10 mouse cellular contexts compared by ENCODE assay signal in the genomic region with DNA sequence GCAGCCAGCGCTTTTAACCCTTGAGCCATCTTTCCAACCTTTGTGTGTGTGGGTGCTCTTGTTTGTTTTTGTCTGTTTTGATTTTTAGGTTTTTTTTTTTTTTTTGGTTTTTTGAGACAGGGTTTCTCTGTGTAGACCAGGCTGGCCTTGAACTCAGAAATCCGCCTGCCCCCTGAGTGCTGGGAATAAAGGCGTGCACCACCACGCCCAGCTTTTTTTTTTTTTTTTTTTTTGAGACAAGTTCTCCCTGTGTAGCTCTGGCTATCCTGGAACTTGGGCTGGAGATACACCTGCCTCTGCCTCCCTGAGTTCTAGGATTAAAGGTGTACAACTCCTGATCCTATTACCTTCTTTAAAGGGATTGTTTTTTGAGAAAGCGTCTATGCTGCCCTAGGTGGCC. TPM values are rescaled to one million over a fixed set of nuclear protein-coding genes. Genes with fewer than 3 reads are reported as not detected.
DNase-seq lines count a peak whose midpoint lies in the region; ATAC-seq and TF ChIP-seq lines count a peak whose summit lies in the region.
"Had no signal": no experiment of that assay in that cellular context is flagged by ENCODE, and none has a peak within 500 bp of the region (broad histone marks: within the 10 kb centered on the region; RNA-seq: fewer than 3 reads in every experiment).

No protein-coding gene starts in this region.

- TF ChIP-seq CTCF in lung, embryonic 14.5 days (IDR thresholded peaks at IDR 0.05; ENCODE audit: low read depth), result no peak
- TF ChIP-seq CTCF in lung, adult 2 months (IDR thresholded peaks at IDR 0.05; ENCODE audit: insufficient read depth, low read length), result no peak

- TF ChIP-seq POLR2A in lung, adult 2 months (IDR thresholded peaks at IDR 0.05; ENCODE audit: borderline replicate concordance, extremely low read depth, low read depth, low read length), result no peak

- ATAC-seq in lung, embryonic 14.5 days (ENCODE audit: insufficient read depth), result no peak
- no peak for ATAC-seq in embryonic facial prominence, embryonic 15.5 days (ENCODE audit: insufficient number of reproducible peaks, low FRiP score, low TSS enrichment, low read depth)
- ATAC-seq in limb, embryonic 12.5 days (ENCODE audit: insufficient number of reproducible peaks, insufficient read depth, low FRiP score, low TSS enrichment, low read depth), result no peak
- ATAC-seq in neural tube, embryonic 12.5 days (ENCODE audit: low FRiP score, low read depth), result no peak

- H3K9ac ChIP-seq in lung, embryonic 14.5 days, result peak overlapping the region; percentile 85; the same call in 1 of the 2 replicates
- H3K9ac ChIP-seq in embryonic facial prominence, embryonic 15.5 days, result no peak overlapping the region
- H3K9ac ChIP-seq in limb, embryonic 12.5 days (replicated peaks), result peak overlapping the region; percentile 95
- peak overlapping the region; percentile 93 for H3K9ac ChIP-seq in neural tube, embryonic 12.5 days

- H3K4me1 ChIP-seq in lung, embryonic 14.5 days (ENCODE audit: insufficient read depth), result peaks cover 11% of the 10 kb centered on the region
- peaks cover 16% of the 10 kb centered on the region for H3K4me1 ChIP-seq in lung, adult 2 months (ENCODE audit: control insufficient read depth, insufficient read depth, low read length)
- peaks cover 26% of the 10 kb centered on the region for H3K4me1 ChIP-seq in embryonic facial prominence, embryonic 15.5 days
- peaks cover 16% of the 10 kb centered on the region for H3K4me1 ChIP-seq in limb, embryonic 12.5 days (replicated peaks)
- peaks cover 23% of the 10 kb centered on the region for H3K4me1 ChIP-seq in neural tube, embryonic 12.5 days

- peak overlapping the region; percentile 93 for H3K4me2 ChIP-seq in lung, embryonic 14.5 days
- H3K4me2 ChIP-seq in embryonic facial prominence, embryonic 15.5 days (replicated peaks), result peak overlapping the region; percentile 78
- H3K4me2 ChIP-seq in limb, embryonic 12.5 days, result peak overlapping the region; percentile 83
- H3K4me2 ChIP-seq in neural tube, embryonic 12.5 days (replicated peaks), result peak overlapping the region; percentile 67

- DNase-seq in lung, embryonic 14.5 days, result no peak
- no peak for DNase-seq in lung, adult 2 months
- DNase-seq in cerebellum, adult 18-20 months, result no peak
- no peak for DNase-seq in urinary bladder, postnatal 25 days (ENCODE audit: low spot score)
- no peak for DNase-seq in ovary, postnatal 14 days (ENCODE audit: low spot score)
- DNase-seq: kidney, postnatal 36 days; thymus, adult 18-20 months had no signal

- H3K27ac ChIP-seq in lung, embryonic 14.5 days (ENCODE audit: low read depth), result no peak overlapping the region
- H3K27ac ChIP-seq in embryonic facial prominence, embryonic 15.5 days (replicated peaks), result no peak overlapping the region
- H3K27ac ChIP-seq in limb, embryonic 12.5 days, result no peak overlapping the region
- no peak overlapping the region for H3K27ac ChIP-seq in neural tube, embryonic 12.5 days

- H3K4me3 ChIP-seq in lung, embryonic 14.5 days (ENCODE audit: low read depth, low read length), result peak overlapping the region; percentile 72
- no peak overlapping the region for H3K4me3 ChIP-seq in lung, adult 2 months (replicated peaks; ENCODE audit: extremely low read depth, low read depth, low read length)
- H3K4me3 ChIP-seq in embryonic facial prominence, embryonic 15.5 days (replicated peaks), result peak overlapping the region; percentile 86; the same call in 1 of the 2 replicates
- H3K4me3 ChIP-seq in limb, embryonic 12.5 days (replicated peaks), result peak overlapping the region; percentile 96
- no peak overlapping the region; the same call in 1 of the 2 replicates for H3K4me3 ChIP-seq in neural tube, embryonic 12.5 days

- H3K36me3 ChIP-seq in lung, embryonic 14.5 days (ENCODE audit: insufficient read depth), result peaks cover 39% of the 10 kb centered on the region
- peaks cover 17% of the 10 kb centered on the region for H3K36me3 ChIP-seq in embryonic facial prominence, embryonic 15.5 days
- H3K36me3 ChIP-seq in limb, embryonic 12.5 days, result peaks cover 34% of the 10 kb centered on the region
- peaks cover 6% of the 10 kb centered on the region; the same call in 1 of the 2 replicates for H3K36me3 ChIP-seq in neural tube, embryonic 12.5 days

- 78% methylated on average over 5 of the region's 5 CpGs for WGBS in lung, embryonic 14.5 days
- 66% methylated on average over 5 of the region's 5 CpGs for WGBS in lung, adult 2 months
- 78% methylated on average over 5 of the region's 5 CpGs for WGBS in embryonic facial prominence, embryonic 15.5 days
- 87% methylated on average over 5 of the region's 5 CpGs for WGBS in limb, embryonic 12.5 days
- whole genome bisulfite sequencing in neural tube, embryonic 12.5 days, result 92% methylated on average over 5 of the region's 5 CpGs

- H3K27me3 ChIP-seq in lung, embryonic 14.5 days (ENCODE audit: insufficient read depth, low read length), result no peaks in the 10 kb centered on the region
- no peaks in the 10 kb centered on the region for H3K27me3 ChIP-seq in embryonic facial prominence, embryonic 15.5 days
- no peaks in the 10 kb centered on the region for H3K27me3 ChIP-seq in limb, embryonic 12.5 days
- no peaks in the 10 kb centered on the region for H3K27me3 ChIP-seq in neural tube, embryonic 12.5 days (replicated peaks)

- no peaks in the 10 kb centered on the region for H3K9me3 ChIP-seq in lung, embryonic 14.5 days (ENCODE audit: low read depth, low read length)
- no peaks in the 10 kb centered on the region for H3K9me3 ChIP-seq in embryonic facial prominence, embryonic 15.5 days (replicated peaks)
- H3K9me3 ChIP-seq in limb, embryonic 12.5 days, result no peaks in the 10 kb centered on the region
- no peaks in the 10 kb centered on the region for H3K9me3 ChIP-seq in neural tube, embryonic 12.5 days

RNA-seq across cellular contexts. Expression of a gene that starts 2.4 kb away (rescaled TPM):
- 548 and 570 TPM in 2 replicates for polyA plus RNA-seq in lung, embryonic 14.5 days (2014; fragmentation: Nextera tagmentation; extraction: Ambion mirVana)
- polyA plus RNA-seq in lung, adult 2 months (2012; rRNA removed), result 43.8 and 84.2 TPM in 2 replicates
- polyA plus RNA-seq in embryonic facial prominence, embryonic 15.5 days (2015; fragmentation: Nextera tagmentation; extraction: Ambion mirVana), result 453 and 461 TPM in 2 replicates
- 567 and 594 TPM in 2 replicates for polyA plus RNA-seq in limb, embryonic 12.5 days (2016; fragmentation: Nextera tagmentation; extraction: Ambion mirVana)
- polyA plus RNA-seq in neural tube, embryonic 12.5 days (2016; fragmentation: Nextera tagmentation; extraction: Ambion mirVana), result 461 and 507 TPM in 2 replicates

RNA-seq across cellular contexts. Expression of a gene that starts 22.0 kb away (rescaled TPM):
- polyA plus RNA-seq in lung, embryonic 14.5 days (2014; fragmentation: Nextera tagmentation; extraction: Ambion mirVana), result 2,183 and 2,273 TPM in 2 replicates
- polyA plus RNA-seq in lung, adult 2 months (2012; rRNA removed), result 1,519 and 1,632 TPM in 2 replicates
- 1,910 and 2,016 TPM in 2 replicates for polyA plus RNA-seq in embryonic facial prominence, embryonic 15.5 days (2015; fragmentation: Nextera tagmentation; extraction: Ambion mirVana)
- 2,018 and 2,026 TPM in 2 replicates for polyA plus RNA-seq in limb, embryonic 12.5 days (2016; fragmentation: Nextera tagmentation; extraction: Ambion mirVana)
- 2,084 and 2,133 TPM in 2 replicates for polyA plus RNA-seq in neural tube, embryonic 12.5 days (2016; fragmentation: Nextera tagmentation; extraction: Ambion mirVana)

RNA-seq across cellular contexts. Expression of a gene that starts 25.7 kb away (rescaled TPM):
- polyA plus RNA-seq in lung, embryonic 14.5 days (2014; fragmentation: Nextera tagmentation; extraction: Ambion mirVana), result 921 and 936 TPM in 2 replicates
- polyA plus RNA-seq in lung, adult 2 months (2012; rRNA removed), result 102 and 113 TPM in 2 replicates
- polyA plus RNA-seq in embryonic facial prominence, embryonic 15.5 days (2015; fragmentation: Nextera tagmentation; extraction: Ambion mirVana), result 690 and 754 TPM in 2 replicates
- 916 and 923 TPM in 2 replicates for polyA plus RNA-seq in limb, embryonic 12.5 days (2016; fragmentation: Nextera tagmentation; extraction: Ambion mirVana)
- polyA plus RNA-seq in neural tube, embryonic 12.5 days (2016; fragmentation: Nextera tagmentation; extraction: Ambion mirVana), result 668 and 670 TPM in 2 replicates

RNA-seq across cellular contexts. Expression of a gene that starts 30.3 kb away (rescaled TPM):
- polyA plus RNA-seq in lung, embryonic 14.5 days (2014; fragmentation: Nextera tagmentation; extraction: Ambion mirVana), result 23.9 and 26.2 TPM in 2 replicates
- 26.9 and 40.7 TPM in 2 replicates for polyA plus RNA-seq in lung, adult 2 months (2012; rRNA removed)
- polyA plus RNA-seq in embryonic facial prominence, embryonic 15.5 days (2015; fragmentation: Nextera tagmentation; extraction: Ambion mirVana), result 11.0 and 12.2 TPM in 2 replicates
- 8.6 and 9.5 TPM in 2 replicates for polyA plus RNA-seq in limb, embryonic 12.5 days (2016; fragmentation: Nextera tagmentation; extraction: Ambion mirVana)
- 12.2 and 14.9 TPM in 2 replicates for polyA plus RNA-seq in neural tube, embryonic 12.5 days (2016; fragmentation: Nextera tagmentation; extraction: Ambion mirVana)

RNA-seq across cellular contexts. Expression of a gene that starts 46.1 kb away (rescaled TPM):
- polyA plus RNA-seq in lung, embryonic 14.5 days (2014; fragmentation: Nextera tagmentation; extraction: Ambion mirVana), result 95.7 and 101 TPM in 2 replicates
- 1.4 and 2.3 TPM in 2 replicates for polyA plus RNA-seq in lung, adult 2 months (2012; rRNA removed)
- polyA plus RNA-seq in embryonic facial prominence, embryonic 15.5 days (2015; fragmentation: Nextera tagmentation; extraction: Ambion mirVana), result 65.6 and 68.6 TPM in 2 replicates
- polyA plus RNA-seq in limb, embryonic 12.5 days (2016; fragmentation: Nextera tagmentation; extraction: Ambion mirVana), result 102 and 104 TPM in 2 replicates
- 53.4 and 57.8 TPM in 2 replicates for polyA plus RNA-seq in neural tube, embryonic 12.5 days (2016; fragmentation: Nextera tagmentation; extraction: Ambion mirVana)

Comparison
In these comparisons a context has a peak if more than half of its experiments do, and no peak if none do; other contexts are left out.
1. H3K4me3 ChIP-seq: peak in lung, embryonic 14.5 days (single experiment), embryonic facial prominence, embryonic 15.5 days (single experiment) and limb, embryonic 12.5 days (single experiment); none in lung, adult 2 months (single experiment) and neural tube, embryonic 12.5 days (single experiment).
2. Peak in every context shown above with its lines, with median percentiles within 50 percentile points of each other: H3K4me2 ChIP-seq.